Comparison of ENCODE assay signal across 7 mouse cellular contexts in the genomic region with DNA sequence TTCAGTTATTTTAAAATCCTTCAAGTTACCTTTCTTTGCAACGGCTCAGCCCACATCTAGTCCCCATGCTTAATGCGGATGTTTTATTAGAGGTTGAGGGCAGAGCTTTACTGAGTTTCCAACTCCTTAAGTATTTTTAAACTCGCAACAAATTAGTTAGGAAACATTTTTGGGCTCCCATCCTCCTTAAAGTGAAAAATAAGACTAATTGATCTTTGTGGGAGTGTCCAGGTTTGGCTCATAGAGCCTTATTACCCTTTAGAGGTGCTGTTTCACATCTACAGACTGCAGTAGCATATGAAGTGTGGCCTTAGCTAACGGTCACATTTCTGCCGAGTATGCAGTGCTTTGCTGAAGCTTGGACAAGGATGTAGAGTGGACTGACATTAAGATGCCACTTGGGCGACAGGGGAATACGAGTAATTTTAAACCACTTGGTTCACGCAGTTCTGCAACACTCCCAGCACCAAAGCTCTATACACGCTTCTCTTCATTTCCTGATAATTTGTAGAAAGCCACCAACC. TPM values are rescaled to one million over a fixed set of nuclear protein-coding genes. Genes with fewer than 3 reads are reported as not detected.
DNase-seq lines count a peak whose midpoint lies in the region; ATAC-seq and TF ChIP-seq lines count a peak whose summit lies in the region.

No protein-coding gene starts in this region.

- H3K9me3 ChIP-seq in forebrain, embryonic 11.5 days (ENCODE audit: control insufficient read depth, low read length), result no peaks in the 10 kb centered on the region
- H3K9me3 ChIP-seq in limb, embryonic 14.5 days (ENCODE audit: control insufficient read depth, low read length), result no peaks in the 10 kb centered on the region
- no peaks in the 10 kb centered on the region for H3K9me3 ChIP-seq in stomach, embryonic 16.5 days (replicated peaks; ENCODE audit: control insufficient read depth, low read length)

- H3K4me1 ChIP-seq in spleen, adult 2 months (ENCODE audit: control insufficient read depth, insufficient read depth, insufficient read length), result peaks cover 2% of the 10 kb centered on the region
- H3K4me1 ChIP-seq in forebrain, embryonic 11.5 days (replicated peaks; ENCODE audit: control insufficient read depth, insufficient read depth, low read length), result peaks cover 2% of the 10 kb centered on the region; the same call in 1 of the 2 replicates
- H3K4me1 ChIP-seq in limb, embryonic 14.5 days (ENCODE audit: control insufficient read depth, insufficient read depth, low read length), result peaks cover 11% of the 10 kb centered on the region; the same call in 1 of the 2 replicates
- H3K4me1 ChIP-seq in stomach, embryonic 16.5 days (ENCODE audit: control insufficient read depth, insufficient read depth, low read length), result peaks cover 9% of the 10 kb centered on the region; the same call in 1 of the 2 replicates

- H3K27ac ChIP-seq in spleen, adult 2 months (ENCODE audit: insufficient read depth, low read length), result 0 out of 2 replicates have a peak overlapping the region, but pooled peaks have one; percentile 99
- H3K27ac ChIP-seq in forebrain, embryonic 11.5 days (ENCODE audit: low read depth, low read length), result no peak overlapping the region
- 0 out of 2 replicates have a peak overlapping the region, but pooled peaks have one; percentile 65 for H3K27ac ChIP-seq in limb, embryonic 14.5 days (replicated peaks; ENCODE audit: low read depth, low read length)
- H3K27ac ChIP-seq in stomach, embryonic 16.5 days (ENCODE audit: low read length), result peak overlapping the region; percentile 79; the same call in 1 of the 2 replicates

- no peak for TF ChIP-seq CTCF in spleen, adult 2 months (IDR thresholded peaks at IDR 0.05; ENCODE audit: extremely low read depth, insufficient read depth, insufficient read length, insufficient replicate concordance)

- TF ChIP-seq POLR2A in spleen, adult 2 months (IDR thresholded peaks at IDR 0.05; ENCODE audit: low read depth, low read length), result no peak
- TF ChIP-seq POLR2A in limb, embryonic 14.5 days (IDR thresholded peaks at IDR 0.05; ENCODE audit: borderline replicate concordance, extremely low read depth, insufficient read depth, insufficient read length), result no peak

- WGBS in spleen, adult 2 months, result 14% methylated on average over 9 of the region's 9 CpGs
- 52% methylated on average over 9 of the region's 9 CpGs for WGBS in forebrain, embryonic 11.5 days
- 49% methylated on average over 9 of the region's 9 CpGs for WGBS in limb, embryonic 14.5 days
- WGBS in stomach, embryonic 16.5 days, result 52% methylated on average over 9 of the region's 9 CpGs

- ATAC-seq in forebrain, embryonic 11.5 days (replicated peaks; ENCODE audit: low FRiP score), result no peak
- ATAC-seq in limb, embryonic 14.5 days (ENCODE audit: low FRiP score, low read depth), result no peak
- no peak for ATAC-seq in stomach, embryonic 16.5 days (ENCODE audit: insufficient read depth, low FRiP score)
- no peak for ATAC-seq in CD4-positive, CD25-positive, alpha-beta regulatory T cell, adult 4 months

- DNase-seq in spleen, adult 2 months (ENCODE audit: low read depth in 1 of 2, low spot score in 2 of 2), result no peak
- DNase-seq in spleen, postnatal 14 days (ENCODE audit: low spot score in 2 of 2), result no peak
- no peak for DNase-seq in forebrain, embryonic 11.5 days (ENCODE audit: low spot score)
- DNase-seq in limb, embryonic 14.5 days (ENCODE audit: low spot score), result no peak
- no peak for DNase-seq in right cerebral cortex, postnatal 4 days

- H3K27me3 ChIP-seq in spleen, adult 2 months (ENCODE audit: control insufficient read depth, insufficient read depth, low read length), result no peaks in the 10 kb centered on the region
- H3K27me3 ChIP-seq in forebrain, embryonic 11.5 days (ENCODE audit: control insufficient read depth, insufficient read depth, low read length), result 0 out of 2 replicates have a peak, but pooled peaks cover 2% of the 10 kb centered on the region
- no peaks in the 10 kb centered on the region for H3K27me3 ChIP-seq in limb, embryonic 14.5 days (ENCODE audit: control insufficient read depth, insufficient read depth, low read length)
- H3K27me3 ChIP-seq in stomach, embryonic 16.5 days (ENCODE audit: control insufficient read depth, insufficient read depth, low read length), result no peaks in the 10 kb centered on the region

- H3K4me2 ChIP-seq in forebrain, embryonic 11.5 days (ENCODE audit: low read depth, low read length, severe bottlenecking), result peak overlapping the region; percentile 94
- peak overlapping the region; percentile 94 for H3K4me2 ChIP-seq in limb, embryonic 14.5 days (replicated peaks; ENCODE audit: low read depth, low read length, severe bottlenecking)
- H3K4me2 ChIP-seq in stomach, embryonic 16.5 days (ENCODE audit: low read depth, low read length), result peak overlapping the region; percentile 98

- H3K4me3 ChIP-seq in spleen, adult 2 months (ENCODE audit: extremely low read depth, insufficient read depth, insufficient read length), result peak overlapping the region; percentile 77
- H3K4me3 ChIP-seq in forebrain, embryonic 11.5 days (ENCODE audit: low read depth, low read length), result peak overlapping the region; percentile 69
- peak overlapping the region; percentile 76 for H3K4me3 ChIP-seq in limb, embryonic 14.5 days (replicated peaks; ENCODE audit: low read length)
- peak overlapping the region; percentile 81 for H3K4me3 ChIP-seq in stomach, embryonic 16.5 days (replicated peaks; ENCODE audit: low read length)

- peaks cover 11% of the 10 kb centered on the region for H3K36me3 ChIP-seq in spleen, adult 2 months (ENCODE audit: control insufficient read depth, insufficient read depth, low read length)
- H3K36me3 ChIP-seq in forebrain, embryonic 11.5 days (ENCODE audit: control insufficient read depth, insufficient read depth, low read length), result no peaks in the 10 kb centered on the region; the same call in 1 of the 2 replicates
- H3K36me3 ChIP-seq in limb, embryonic 14.5 days (ENCODE audit: control insufficient read depth, insufficient read depth, low read length), result peaks cover 1% of the 10 kb centered on the region; the same call in 1 of the 2 replicates
- H3K36me3 ChIP-seq in stomach, embryonic 16.5 days (ENCODE audit: control insufficient read depth, insufficient read depth, low read length), result no peaks in the 10 kb centered on the region

- peak overlapping the region; percentile 85; the same call in 1 of the 2 replicates for H3K9ac ChIP-seq in forebrain, embryonic 11.5 days (ENCODE audit: low read length)
- peak overlapping the region; percentile 80 for H3K9ac ChIP-seq in limb, embryonic 14.5 days (ENCODE audit: low read depth, low read length, severe bottlenecking)
- H3K9ac ChIP-seq in stomach, embryonic 16.5 days (ENCODE audit: low read length), result peak overlapping the region; percentile 88

RNA-seq across cellular contexts. Expression of gene Lrrc8c, which starts 1.3 kb away (rescaled TPM):
- polyA plus RNA-seq in spleen, adult 2 months (2012; rRNA removed), result 33.9 and 41.0 TPM in 2 replicates
- 10.1 and 14.9 TPM in 2 replicates for polyA plus RNA-seq in forebrain, embryonic 11.5 days (2014; fragmentation: Nextera tagmentation; extraction: Ambion mirVana)
- polyA plus RNA-seq in limb, embryonic 14.5 days (2012; rRNA removed), result 13.0 and 20.2 TPM in 2 replicates
- 19.6 and 19.7 TPM in 2 replicates for polyA plus RNA-seq in limb, embryonic 14.5 days (2014; fragmentation: Nextera tagmentation; extraction: Ambion mirVana)
- 13.3 and 14.8 TPM in 2 replicates for polyA plus RNA-seq in stomach, embryonic 16.5 days (2015; fragmentation: Nextera tagmentation; extraction: Ambion mirVana)
- polyA plus RNA-seq in CD4-positive, CD25-positive, alpha-beta regulatory T cell, adult 4 months (2017; shearing (Covaris generic)), result 10 to 100 TPM; 69.5 to 73.5 TPM
